Mouse (Mus musculus): ENCODE results near the gene Usp35. TPM values are rescaled to one million over a fixed set of nuclear protein-coding genes. Genes with fewer than 3 reads are reported as not detected.

The Usp35 gene
- polyA plus RNA-seq, 1 experiment from 2014 or later, result 2.7 TPM

GRCm38 (mm10) chr7:97325156-97325985, 6.4 kb downstream of the Usp35 start:
- 13% methylated on average over 92 of the region's 96 CpGs for WGBS
- peak; percentile 18 for DNase-seq (ENCODE audit: low spot score)
- H3K9me3 ChIP-seq, result no peaks in the 10 kb centered on the region
- peaks cover 52% of the 10 kb centered on the region for H3K27me3 ChIP-seq (ENCODE audit: insufficient read depth, poor library complexity, severe bottlenecking)
- peak overlapping the region; percentile 29; the same call in 1 of the 2 replicates for H3K27ac ChIP-seq
- peak overlapping the region; percentile 46 for H3K4me3 ChIP-seq
- H3K36me3 ChIP-seq, result peaks cover 7% of the 10 kb centered on the region; the same call in 1 of the 2 replicates
- peaks cover 23% of the 10 kb centered on the region for H3K4me1 ChIP-seq (replicated peaks)

DNA sequence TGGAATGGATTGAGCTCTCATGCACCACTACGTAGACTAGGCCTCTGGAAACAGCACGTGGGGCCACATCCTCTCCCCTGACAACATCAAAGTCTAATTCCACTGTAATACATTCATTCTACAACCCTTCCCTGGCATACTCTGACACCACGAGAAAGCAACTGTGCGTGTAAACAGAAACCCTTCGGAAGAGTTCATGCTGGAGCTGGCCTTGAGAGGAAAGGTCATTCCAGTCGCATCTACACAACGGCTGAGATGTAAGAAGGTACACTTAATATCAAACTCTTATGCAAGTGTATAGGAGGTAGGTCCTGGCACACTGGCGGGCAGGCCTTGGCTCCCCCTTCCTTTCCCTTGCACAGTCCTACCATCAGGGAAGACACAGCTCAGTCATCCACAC, 7.5 kb downstream of the Usp35 start:
- 91% methylated on average over 8 of the region's 8 CpGs for WGBS
- no peak for DNase-seq (ENCODE audit: low spot score)
- peaks cover 47% of the 10 kb centered on the region for H3K27me3 ChIP-seq (ENCODE audit: insufficient read depth, poor library complexity, severe bottlenecking)
- no peak overlapping the region for H3K27ac ChIP-seq
- H3K36me3 ChIP-seq, result peaks cover 8% of the 10 kb centered on the region; the same call in 1 of the 2 replicates
- H3K4me3 ChIP-seq, result no peak overlapping the region
- H3K4me1 ChIP-seq (replicated peaks), result peaks cover 17% of the 10 kb centered on the region
- no peaks in the 10 kb centered on the region for H3K9me3 ChIP-seq

- WGBS, result 91% methylated on average over 3 of the region's 3 CpGs
- H3K27ac ChIP-seq, result no peak overlapping the region
- no peak overlapping the region for H3K4me3 ChIP-seq
- H3K9me3 ChIP-seq, result no peaks in the 10 kb centered on the region
- peaks cover 21% of the 10 kb centered on the region for H3K36me3 ChIP-seq
- H3K27me3 ChIP-seq (ENCODE audit: insufficient read depth, poor library complexity, severe bottlenecking), result no peaks in the 10 kb centered on the region
- no peak for DNase-seq (ENCODE audit: low spot score)
- H3K4me1 ChIP-seq (replicated peaks), result no peaks in the 10 kb centered on the region
These were observed 14.1 kb downstream of the Usp35 start for GRCm38 (mm10) chr7:97317706-97318105.

GRCm38 (mm10) chr7:97315656-97316055, 16.2 kb downstream of the Usp35 start:
- H3K27me3 ChIP-seq (ENCODE audit: insufficient read depth, poor library complexity, severe bottlenecking), result no peaks in the 10 kb centered on the region
- H3K9me3 ChIP-seq, result no peaks in the 10 kb centered on the region
- no peaks in the 10 kb centered on the region for H3K4me1 ChIP-seq (replicated peaks)
- no peak for DNase-seq (ENCODE audit: low spot score)
- no peak overlapping the region for H3K4me3 ChIP-seq
- H3K36me3 ChIP-seq, result peaks cover 42% of the 10 kb centered on the region
- WGBS, result 84% methylated on average over 6 of the region's 6 CpGs
- H3K27ac ChIP-seq, result no peak overlapping the region

DNA sequence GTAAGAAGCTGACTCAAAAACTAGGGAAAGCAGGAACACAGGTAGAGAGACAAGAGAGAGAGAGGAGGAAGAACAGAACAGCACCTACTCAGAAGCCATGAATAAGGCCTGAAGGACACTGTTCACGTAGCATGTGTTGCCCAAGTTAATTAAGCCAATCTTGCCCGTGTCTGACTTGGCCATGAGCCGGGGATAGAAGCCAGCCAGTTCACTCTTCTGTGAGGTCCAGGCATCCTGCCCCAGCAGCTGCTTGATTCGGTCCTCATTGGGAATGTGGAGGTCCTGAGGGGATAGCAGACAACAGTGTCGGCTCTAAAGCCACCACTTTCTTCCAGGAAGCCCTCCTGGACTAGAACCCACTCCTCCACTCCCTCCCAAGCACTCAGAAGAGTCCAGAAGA, 17.2 kb downstream of the Usp35 start:
- Histone ChIP-seq H3K4me3 (no peak overlapping the region), H3K27me3 (ENCODE audit: insufficient read depth, poor library complexity, severe bottlenecking) (no peaks in the 10 kb centered on the region), H3K9me3 (no peaks in the 10 kb centered on the region), H3K36me3 (peaks cover 51% of the 10 kb centered on the region), H3K27ac (no peak overlapping the region), H3K4me1 (replicated peaks) (no peaks in the 10 kb centered on the region)
- no peak for DNase-seq (ENCODE audit: low spot score)
- WGBS, result 88% methylated on average over 5 of the region's 5 CpGs

DNA sequence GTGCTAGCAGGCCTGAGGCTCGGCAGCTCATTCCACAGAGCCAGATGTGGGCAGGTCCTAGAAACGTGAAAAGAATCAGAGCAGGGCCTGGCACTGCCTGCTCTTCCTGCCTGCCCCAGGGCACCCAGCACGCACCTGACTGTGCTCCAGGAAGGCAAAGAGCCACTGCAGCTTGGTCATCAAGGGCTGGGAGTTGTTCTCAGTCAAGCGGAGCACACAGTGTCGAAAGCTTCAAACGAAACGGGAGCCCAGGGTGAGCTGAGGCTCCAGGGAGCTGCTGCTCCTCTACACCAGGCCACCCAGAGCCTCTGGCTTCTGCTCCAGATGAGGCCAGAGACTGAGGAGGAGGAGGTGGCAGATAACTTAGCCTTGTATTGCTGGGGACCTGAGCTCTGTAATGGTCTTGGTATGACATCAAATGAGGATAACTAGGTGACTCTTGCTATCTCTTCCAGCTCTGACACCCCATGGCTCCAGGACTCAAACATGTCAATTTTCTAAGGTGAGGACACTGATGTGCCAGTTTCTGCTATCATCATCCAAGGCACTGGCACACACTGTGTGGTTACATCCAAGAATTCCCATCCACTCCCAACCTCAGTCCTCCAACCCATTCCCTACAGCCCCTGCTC, 18.3 kb downstream of the Usp35 start:
- H3K36me3 ChIP-seq, result peaks cover 58% of the 10 kb centered on the region
- H3K4me3 ChIP-seq, result no peak overlapping the region
- no peak for DNase-seq (ENCODE audit: low spot score)
- WGBS, result 77% methylated on average over 7 of the region's 7 CpGs
- H3K9me3 ChIP-seq, result no peaks in the 10 kb centered on the region
- H3K4me1 ChIP-seq (replicated peaks), result no peaks in the 10 kb centered on the region
- no peak overlapping the region for H3K27ac ChIP-seq
- no peaks in the 10 kb centered on the region for H3K27me3 ChIP-seq (ENCODE audit: insufficient read depth, poor library complexity, severe bottlenecking)

- H3K36me3 ChIP-seq, result peaks cover 63% of the 10 kb centered on the region
- H3K27ac ChIP-seq, result no peak overlapping the region
These were observed 19.0 kb downstream of the Usp35 start for GRCm38 (mm10) chr7:97312856-97313255.

GRCm38 (mm10) chr7:97312196-97312595, 19.6 kb downstream of the Usp35 start:
- H3K36me3 ChIP-seq, result peaks cover 68% of the 10 kb centered on the region
- 90% methylated on average over 17 of the region's 17 CpGs for WGBS

More at GRCm38 (mm10) chr7:97312856-97313255, 19.0 kb downstream of the Usp35 start:
- no peaks in the 10 kb centered on the region for H3K4me1 ChIP-seq (replicated peaks)
- WGBS, result 91% methylated on average over 6 of the region's 6 CpGs
- H3K4me3 ChIP-seq, result no peak overlapping the region
- DNase-seq (ENCODE audit: low spot score), result no peak
- H3K9me3 ChIP-seq, result no peaks in the 10 kb centered on the region
- no peaks in the 10 kb centered on the region for H3K27me3 ChIP-seq (ENCODE audit: insufficient read depth, poor library complexity, severe bottlenecking)

GRCm38 (mm10) chr7:97311620-97312019, 20.2 kb downstream of the Usp35 start:
- WGBS, result 93% methylated on average over 14 of the region's 14 CpGs
- no peaks in the 10 kb centered on the region for H3K9me3 ChIP-seq
- H3K4me3 ChIP-seq, result no peak overlapping the region
- peaks cover 73% of the 10 kb centered on the region for H3K36me3 ChIP-seq
- H3K27me3 ChIP-seq (ENCODE audit: insufficient read depth, poor library complexity, severe bottlenecking), result no peaks in the 10 kb centered on the region
- no peak for DNase-seq (ENCODE audit: low spot score)
- H3K27ac ChIP-seq, result no peak overlapping the region
- no peaks in the 10 kb centered on the region for H3K4me1 ChIP-seq (replicated peaks)

More at GRCm38 (mm10) chr7:97312196-97312595, 19.6 kb downstream of the Usp35 start:
- DNase-seq (ENCODE audit: low spot score), result no peak
- Histone ChIP-seq H3K27ac (no peak overlapping the region), H3K9me3 (no peaks in the 10 kb centered on the region), H3K4me1 (replicated peaks) (no peaks in the 10 kb centered on the region), H3K4me3 (no peak overlapping the region), H3K27me3 (ENCODE audit: insufficient read depth, poor library complexity, severe bottlenecking) (no peaks in the 10 kb centered on the region)

- H3K27ac ChIP-seq, result no peak overlapping the region
- WGBS, result 89% methylated on average over 3 of the region's 3 CpGs
These were observed 21.5 kb downstream of the Usp35 start for GRCm38 (mm10) chr7:97310341-97310635.

GRCm38 (mm10) chr7:97309461-97310340, 22.1 kb downstream of the Usp35 start:
- Histone ChIP-seq H3K36me3 (peaks cover 87% of the 10 kb centered on the region), H3K4me1 (replicated peaks) (no peaks in the 10 kb centered on the region), H3K27ac (no peak overlapping the region), H3K4me3 (no peak overlapping the region), H3K27me3 (ENCODE audit: insufficient read depth, poor library complexity, severe bottlenecking) (no peaks in the 10 kb centered on the region), H3K9me3 (no peaks in the 10 kb centered on the region)
- DNase-seq (ENCODE audit: low spot score), result no peak
- WGBS, result 89% methylated on average over 4 of the region's 4 CpGs

More at GRCm38 (mm10) chr7:97310341-97310635, 21.5 kb downstream of the Usp35 start:
- no peaks in the 10 kb centered on the region for H3K27me3 ChIP-seq (ENCODE audit: insufficient read depth, poor library complexity, severe bottlenecking)
- H3K36me3 ChIP-seq, result peaks cover 83% of the 10 kb centered on the region
- H3K4me3 ChIP-seq, result no peak overlapping the region
- no peaks in the 10 kb centered on the region for H3K9me3 ChIP-seq
- no peak for DNase-seq (ENCODE audit: low spot score)
- no peaks in the 10 kb centered on the region for H3K4me1 ChIP-seq (replicated peaks)

GRCm38 (mm10) chr7:97307546-97307945, 24.3 kb downstream of the Usp35 start:
- Histone ChIP-seq H3K9me3 (no peaks in the 10 kb centered on the region), H3K27ac (no peak overlapping the region), H3K4me1 (replicated peaks) (no peaks in the 10 kb centered on the region), H3K27me3 (ENCODE audit: insufficient read depth, poor library complexity, severe bottlenecking) (no peaks in the 10 kb centered on the region), H3K36me3 (peaks cover 95% of the 10 kb centered on the region), H3K4me3 (no peak overlapping the region)
- WGBS, result 85% methylated on average over 1 of the region's 1 CpGs
- no peak for DNase-seq (ENCODE audit: low spot score)

Measured in hindbrain, embryonic 10.5 days (tissue).